Mouse (Mus musculus) v-Abl transformed pro-B cells (cell line): Measurements from ENCODE around the gene Nr1h3.

Experiments
- in situ Hi-C, 2 experiments: fragments of 400-800 bp; cut with MboI; formaldehyde crosslinking; loops; one replicate each; pipeline ENCODE4 v1.15.1; 2025; ENCODE audit not compliant: unreplicated experiment in 2 of 2

Gene Nr1h3

DNA sequence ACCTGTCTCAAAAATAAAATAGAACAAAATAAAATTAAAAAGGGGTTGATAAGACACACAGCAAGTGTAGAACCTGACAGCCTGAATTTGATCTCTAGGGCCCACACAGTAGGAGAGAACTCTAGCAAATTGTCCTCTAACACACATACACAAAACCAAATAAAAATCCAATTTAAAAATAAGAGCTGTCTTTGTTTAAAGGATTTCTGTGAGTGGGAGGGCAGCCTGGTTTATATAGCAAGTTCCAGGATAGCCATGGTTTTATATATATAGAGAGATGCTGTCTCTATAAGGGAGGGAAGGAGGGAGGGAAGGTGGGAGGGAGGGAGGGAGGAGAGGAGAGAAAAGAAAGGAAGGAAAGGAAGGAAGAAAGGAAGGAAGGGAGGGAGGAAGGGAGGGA lies 54.5 kb downstream of the Nr1h3 start:
- in situ Hi-C loops, result no loop called here

- in situ Hi-C loops, result no loop called here
Observed at GRCm38 (mm10) chr2:91143401-91143800, 59.2 kb downstream of the Nr1h3 start.

DNA sequence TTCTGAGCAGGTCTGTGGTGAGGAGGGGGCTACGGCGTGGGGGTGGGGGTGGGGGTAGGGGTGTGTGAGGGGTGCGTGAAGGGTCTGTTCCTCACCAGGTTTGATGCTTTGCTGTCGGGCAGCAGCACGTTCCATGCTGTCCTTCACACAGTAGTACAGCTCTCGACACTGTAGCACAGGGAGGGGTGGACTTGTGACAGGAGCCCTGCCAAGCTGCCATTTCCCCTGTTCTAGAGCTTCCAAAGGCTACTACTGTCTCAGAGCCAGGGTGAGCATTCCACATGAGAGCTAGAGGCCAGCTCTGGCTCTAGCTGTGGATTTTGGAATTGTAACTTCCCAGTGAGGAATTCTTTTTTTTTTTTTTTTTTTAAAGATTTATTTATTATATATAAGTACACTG lies 59.7 kb downstream of the Nr1h3 start:
- in situ Hi-C loops, result no loop called here

- in situ Hi-C loops, result no loop called here
Observed at GRCm38 (mm10) chr2:91139764-91140163, 62.9 kb downstream of the Nr1h3 start.

GRCm38 (mm10) chr2:91139311-91139710 lies 63.3 kb downstream of the Nr1h3 start:
- in situ Hi-C loops, result no loop called here

DNA sequence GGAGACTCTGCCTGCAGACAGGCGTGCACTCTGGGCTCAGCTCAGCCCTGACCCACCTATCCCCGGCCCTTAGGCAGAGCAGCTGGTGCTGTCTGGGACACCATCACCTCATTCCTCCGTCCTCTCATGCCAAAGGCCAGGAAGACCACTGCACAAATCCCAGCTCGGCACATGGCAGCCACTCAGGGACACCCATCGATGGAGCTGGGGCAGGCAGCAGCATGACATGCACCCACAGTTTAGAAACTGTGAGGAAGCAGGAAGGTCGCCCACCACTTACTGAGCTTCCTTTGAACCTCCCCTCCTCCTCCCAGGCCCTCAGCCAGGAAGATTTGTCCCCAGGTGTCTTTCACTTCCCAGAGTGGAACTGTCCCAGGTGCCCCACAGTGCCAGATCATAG lies 65.2 kb downstream of the Nr1h3 start:
- in situ Hi-C loops, result no loop called here

DNA sequence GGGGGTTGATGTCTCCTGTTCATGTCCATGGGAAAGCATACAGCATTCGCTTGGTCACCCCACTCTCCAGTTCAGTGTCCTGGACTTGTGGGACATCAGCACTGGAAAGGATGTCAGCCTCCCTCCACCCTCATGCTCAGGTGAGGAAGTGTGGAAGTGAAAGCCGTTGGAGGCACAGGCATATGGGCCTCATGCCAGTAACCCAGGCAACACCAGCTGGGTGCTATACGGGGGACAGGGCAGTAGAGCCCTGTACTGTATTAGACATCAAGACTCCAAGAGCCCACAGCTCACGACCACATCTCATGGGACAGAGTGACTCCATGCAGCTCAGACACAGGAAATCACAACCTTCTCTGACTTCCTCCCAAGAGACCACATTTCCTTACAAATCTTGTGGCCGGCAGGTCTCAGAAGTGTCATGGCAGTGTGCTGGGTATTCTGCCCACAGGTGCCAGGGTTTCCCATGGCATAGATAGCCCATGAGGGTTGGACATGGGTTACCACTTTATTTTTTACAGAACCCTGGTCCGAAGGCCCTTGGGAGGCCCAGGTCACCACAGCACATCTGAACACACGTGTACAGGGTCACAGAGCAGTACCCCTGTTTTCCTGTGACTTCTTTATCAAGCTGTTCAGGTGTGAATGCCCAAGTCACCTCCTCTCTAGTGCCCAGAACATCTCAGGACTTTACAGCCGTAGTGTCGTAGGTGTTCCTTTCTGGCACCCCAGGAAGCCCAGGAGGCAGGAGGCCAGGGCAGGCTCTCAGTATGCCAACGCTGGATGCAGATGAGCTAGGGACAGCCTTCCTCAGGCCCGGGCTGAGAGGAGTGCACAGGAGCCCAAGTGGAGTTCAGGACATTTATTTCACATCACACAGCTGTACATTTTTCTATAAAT lies 65.9 kb downstream of the Nr1h3 start:
- in situ Hi-C loops, result no loop called here
